Mouse (Mus musculus) urinary bladder, postnatal 25 days (tissue): ENCODE measurements at regions not wholly inside any gene's neighbourhood (a gene's known extent, or its start where the extent isn't known, plus 50 kb on each side); places are given as distances from the start of the nearest gene placed in this dataset.

Experiments
- DNase-seq: peaks from one replicate; pipeline ENCODE4 v3.0.0; 2022; ENCODE audit warnings: low spot score

DNA sequence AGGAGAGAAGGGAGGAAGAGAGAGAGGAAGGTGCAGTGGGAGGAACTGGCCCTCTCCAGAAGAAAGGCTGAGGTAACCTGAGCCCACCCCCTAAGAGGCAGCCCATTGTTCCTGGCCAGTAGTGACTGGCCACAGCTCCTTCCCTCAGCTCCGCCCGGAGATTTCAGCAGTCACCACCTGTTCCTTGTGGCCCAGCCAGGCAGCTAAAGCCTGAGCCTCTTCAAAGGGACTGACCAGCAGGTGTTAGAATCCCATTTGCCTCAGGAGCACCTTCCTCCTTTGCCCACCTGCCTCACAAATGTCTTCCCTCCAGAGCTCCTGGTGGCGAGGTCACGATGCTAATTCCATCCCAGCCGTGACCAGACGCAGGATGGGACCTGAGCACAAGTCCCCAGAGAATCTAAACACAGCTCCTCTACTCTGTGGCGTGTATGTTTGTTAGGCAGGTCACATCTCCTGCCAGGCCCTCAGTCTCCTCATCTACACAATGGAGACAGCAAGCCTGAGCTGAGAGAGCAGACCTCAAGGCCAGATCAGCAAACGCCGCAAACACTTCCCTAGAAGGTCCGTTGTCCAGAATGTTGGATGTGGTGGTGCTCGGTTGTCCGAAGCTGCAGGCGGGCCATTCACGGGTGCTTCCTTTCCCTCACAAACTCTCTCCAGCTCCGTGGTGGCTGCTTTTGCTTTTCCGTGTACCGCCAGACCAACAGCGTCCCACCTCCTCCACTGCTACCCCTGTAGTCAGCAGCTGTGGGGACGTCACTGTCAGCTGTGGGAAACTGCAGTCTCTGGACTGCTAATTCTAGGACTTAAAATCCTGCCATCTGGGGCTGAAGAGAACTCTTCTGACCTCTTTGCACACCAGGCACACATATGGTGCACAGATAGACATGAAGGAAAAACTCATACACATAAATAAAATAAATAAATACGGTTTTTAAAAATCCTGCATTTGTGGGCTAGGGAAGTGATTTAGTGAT lies 145.8 kb upstream of the Rad23b start:
- no peak for DNase-seq

DNA sequence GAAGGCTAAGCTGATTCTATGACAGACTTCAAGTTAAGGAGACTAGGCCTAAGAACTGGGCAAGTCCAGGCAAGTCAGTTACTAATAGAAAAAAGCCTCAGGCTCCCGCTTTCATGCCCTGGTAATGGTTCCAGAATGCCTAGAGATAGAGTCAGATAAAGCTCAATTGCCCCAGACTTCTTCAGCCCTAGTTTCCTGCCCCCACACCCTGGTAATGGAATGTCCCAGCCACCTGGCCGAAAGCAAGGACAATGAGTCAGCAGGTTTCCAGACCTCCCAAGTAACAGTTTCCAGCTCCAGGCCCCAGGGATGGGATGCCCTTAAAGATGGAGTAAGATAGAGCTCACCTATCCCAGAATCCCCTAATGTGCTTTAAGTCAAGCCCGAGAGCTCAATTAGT lies 143.6 kb upstream of the Rad23b start:
- DNase-seq = no peak

DNA sequence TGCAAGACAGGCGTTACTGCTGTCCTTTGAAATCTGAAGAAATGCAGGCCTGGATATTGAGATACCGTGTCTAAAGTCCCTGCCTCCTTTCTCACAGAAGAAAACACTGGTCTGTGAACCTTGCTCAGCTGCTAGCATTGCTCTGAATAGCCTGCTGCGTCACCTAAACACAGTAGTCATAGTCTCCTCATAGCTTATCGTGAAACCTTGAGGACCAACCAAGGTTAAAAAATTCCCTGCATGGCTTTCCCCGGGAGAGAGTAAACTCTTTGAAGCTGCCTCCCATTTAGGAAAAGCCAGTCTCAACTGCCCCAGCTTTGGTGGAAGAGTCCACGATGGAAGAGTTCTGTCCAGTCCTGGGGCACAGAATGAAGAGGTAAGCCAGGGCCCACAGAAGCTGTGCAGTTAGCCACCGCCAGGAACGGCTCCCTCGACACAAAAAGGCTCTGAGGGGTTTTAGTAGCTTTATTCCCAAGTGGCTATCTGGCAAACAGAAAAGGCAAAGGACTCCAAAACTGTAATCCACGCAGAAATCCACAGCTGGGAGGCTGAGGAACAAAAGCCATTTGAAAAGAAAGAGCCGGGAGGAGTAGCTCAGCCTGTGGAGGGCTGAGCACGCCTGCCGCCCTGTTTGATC lies 142.0 kb upstream of the Rad23b start:
- DNase-seq = no peak

DNA sequence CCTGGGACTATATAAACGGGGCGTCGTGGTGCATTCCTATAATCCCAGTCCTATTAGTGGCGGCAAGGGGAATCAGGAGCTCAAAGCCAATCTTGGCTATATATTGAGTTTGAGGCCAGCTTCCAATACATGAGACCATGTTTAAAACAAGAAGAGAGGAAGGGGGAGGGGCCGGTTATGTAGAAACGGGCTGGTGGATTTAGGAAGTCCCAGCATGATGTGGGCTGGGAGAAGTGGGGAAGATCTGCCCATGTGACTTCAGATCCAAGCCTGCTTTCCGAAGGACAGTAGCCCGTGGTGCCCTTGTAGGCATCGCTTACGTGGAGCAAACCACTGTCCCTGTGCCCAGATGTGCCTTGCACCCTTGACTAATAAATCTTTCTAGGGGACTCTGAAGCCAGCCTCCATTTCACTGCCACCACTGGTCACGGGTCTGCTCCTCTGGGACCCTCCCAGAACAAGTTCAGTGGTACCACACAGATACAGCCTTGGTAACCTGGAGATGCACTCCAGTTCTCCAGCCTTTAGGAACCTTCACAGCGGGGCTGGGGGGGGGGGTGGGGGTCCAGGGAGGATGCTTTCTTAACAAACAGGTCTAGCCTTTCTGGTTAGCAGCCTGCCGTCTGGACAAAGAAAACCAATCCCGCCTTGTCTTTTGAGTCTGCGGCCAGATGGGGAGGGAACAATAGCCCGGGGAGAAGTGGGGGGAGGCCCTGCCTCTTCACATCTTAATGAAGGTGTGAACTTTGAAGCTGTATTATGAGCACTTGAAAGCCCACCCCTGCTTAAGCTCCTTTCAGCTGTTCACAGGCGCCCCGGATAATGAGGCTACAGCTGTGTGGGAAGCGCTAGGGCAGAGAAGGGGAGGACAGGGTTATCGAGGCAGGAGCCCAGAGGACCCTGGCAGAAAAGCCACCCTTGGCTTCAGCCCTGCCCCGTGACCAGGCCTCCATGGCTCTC lies 141.2 kb upstream of the Rad23b start:
- no peak for DNase-seq

DNA sequence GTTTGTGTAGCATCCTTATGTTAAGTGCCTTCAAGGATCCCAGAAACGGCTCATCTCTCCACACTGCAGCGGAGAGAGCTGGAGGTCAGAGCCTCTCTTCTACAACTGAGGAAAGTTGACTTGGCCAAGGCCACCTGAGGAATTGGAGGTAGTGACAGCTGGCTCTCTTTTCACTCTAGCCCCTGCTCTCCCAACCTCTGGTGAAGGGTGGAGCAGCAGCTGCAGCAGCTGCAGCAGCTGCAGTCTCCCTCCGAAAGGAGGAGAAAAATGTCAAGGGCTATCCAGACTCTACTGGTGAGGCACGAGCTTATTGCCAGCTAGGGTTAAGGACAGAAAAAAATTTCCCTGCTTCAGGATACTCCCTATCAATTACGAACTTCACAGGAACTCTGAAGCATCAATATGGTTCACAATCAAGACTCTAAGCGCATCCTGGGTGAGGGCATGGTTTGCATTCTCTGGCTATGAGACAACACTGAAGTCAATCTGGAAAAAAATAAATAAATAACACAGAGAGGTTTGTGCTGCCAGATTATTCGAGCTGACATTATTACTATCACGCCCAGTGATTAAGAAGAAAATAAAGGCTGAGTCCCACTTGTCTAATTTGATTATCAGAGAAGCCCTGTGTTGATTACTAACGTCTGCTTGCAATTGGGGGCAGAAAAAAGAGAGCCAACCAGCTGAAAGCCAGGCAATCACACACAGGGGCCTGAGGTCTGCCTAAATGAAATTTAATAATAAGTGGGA lies 134.2 kb upstream of the Rad23b start:
- DNase-seq = no peak

DNA sequence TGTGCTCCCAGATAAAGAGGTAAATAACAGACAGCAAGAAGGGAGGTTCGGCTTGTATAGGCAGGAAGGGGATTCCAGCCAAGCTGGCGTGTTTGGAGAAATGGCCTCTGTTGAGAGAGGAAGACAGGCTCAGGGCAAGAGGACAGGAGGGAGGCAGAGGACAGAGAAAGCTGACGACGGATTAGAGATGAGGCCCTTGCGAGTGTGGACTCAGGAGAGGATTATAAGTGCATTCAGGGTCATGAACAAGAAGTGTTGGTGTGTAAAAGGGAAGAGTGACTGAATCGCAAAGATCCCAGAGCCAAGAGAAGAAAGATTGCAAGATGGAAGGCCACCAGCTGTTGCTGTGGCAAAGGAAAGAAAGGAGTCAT lies 133.7 kb upstream of the Rad23b start:
- no peak for DNase-seq

DNA sequence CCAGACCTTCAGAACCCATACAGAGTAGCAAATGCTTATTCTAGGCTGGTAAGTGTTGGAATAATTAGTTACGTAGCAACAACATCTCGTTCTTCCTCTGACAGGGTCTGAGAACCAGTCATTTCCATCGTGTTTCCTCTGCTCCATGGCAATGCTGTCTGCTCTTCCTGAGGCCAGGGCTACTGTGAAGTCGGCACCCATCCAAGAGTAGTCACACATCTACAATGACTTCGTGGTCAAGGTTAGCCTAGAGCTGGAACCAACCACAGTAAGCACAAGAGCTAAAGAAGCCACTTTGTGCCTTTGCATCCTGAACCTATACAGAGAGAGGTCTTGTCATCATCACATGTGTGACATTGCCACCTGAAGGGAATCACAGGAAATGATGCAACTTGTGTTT lies 124.1 kb upstream of the Rad23b start:
- no peak for DNase-seq

DNA sequence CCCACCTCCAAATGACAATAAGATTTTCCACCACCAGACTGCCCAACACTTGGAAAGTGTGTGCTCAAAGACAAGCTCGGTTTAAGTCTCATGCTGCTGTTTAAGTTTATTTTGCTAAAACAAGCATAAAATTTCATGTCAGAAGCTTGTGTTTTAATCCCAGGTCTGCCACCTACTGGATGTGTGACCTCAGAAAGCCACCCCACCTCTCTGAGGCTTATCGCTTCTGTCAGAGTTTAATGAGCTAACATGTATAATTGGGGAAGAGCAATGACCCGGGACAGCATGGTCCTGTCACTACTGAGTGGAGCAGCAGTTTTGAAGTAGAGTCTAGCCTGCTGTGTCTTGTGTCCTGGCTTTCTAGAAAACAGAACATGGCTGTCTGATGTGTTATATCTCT lies 122.4 kb upstream of the Rad23b start:
- no peak for DNase-seq

DNA sequence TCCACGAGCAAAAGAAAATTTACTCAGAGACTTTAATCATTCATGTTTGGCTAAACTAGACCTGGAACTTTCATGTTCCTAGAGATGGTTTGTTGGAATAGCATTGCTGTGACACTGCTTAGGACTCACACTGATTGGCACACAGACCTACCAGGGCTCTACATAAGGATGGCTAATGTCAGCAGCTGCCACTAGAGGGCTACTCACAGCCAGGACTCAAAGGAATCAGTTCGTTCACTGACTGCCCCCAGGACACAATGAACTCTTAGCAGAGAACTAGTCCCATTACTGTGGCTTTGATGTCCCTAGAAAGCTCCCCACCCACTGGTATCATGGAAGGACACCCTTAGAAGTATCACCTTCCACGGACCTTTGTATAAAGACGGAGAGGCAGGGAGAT lies 118.3 kb upstream of the Rad23b start:
- DNase-seq = no peak

DNA sequence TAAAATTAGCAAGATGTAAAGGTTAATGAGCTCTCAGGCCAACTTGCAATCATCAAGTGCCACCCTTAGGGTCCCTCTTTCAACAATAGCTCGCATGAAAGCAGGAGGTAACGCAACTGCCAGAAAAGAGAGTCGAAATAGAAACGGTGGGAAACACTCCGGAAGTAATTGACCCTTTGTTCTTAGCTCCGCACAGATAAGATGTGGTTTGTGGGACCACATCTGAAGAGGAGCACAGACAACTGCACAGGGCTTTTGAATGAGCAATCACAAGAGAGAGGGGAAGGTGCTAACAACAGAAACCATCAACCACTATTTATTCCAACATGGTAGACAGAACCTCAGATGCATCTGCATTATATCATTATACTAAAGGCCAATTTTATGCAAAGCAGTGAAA lies 112.0 kb upstream of the Rad23b start:
- no peak for DNase-seq

DNA sequence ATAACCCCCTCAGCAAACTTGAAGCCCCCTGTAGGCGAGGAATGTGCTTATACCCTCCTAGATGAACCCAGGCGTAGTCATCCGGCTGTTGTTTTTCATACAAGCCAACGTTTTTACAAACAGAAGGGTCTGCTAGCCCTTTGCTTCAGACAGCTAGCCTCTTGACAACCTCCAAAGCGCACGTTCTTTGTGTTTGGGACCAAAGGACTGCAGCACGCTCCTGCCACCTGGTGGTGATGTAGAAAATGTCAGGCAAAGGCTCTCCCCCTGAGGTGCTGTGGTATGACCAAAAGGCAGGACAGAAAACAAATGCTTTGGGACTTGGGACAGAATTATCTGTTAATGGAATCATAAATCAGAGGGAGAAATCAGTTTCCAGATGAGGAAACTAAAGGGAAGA lies 109.4 kb upstream of the Rad23b start:
- peak; percentile 75 for DNase-seq

DNA sequence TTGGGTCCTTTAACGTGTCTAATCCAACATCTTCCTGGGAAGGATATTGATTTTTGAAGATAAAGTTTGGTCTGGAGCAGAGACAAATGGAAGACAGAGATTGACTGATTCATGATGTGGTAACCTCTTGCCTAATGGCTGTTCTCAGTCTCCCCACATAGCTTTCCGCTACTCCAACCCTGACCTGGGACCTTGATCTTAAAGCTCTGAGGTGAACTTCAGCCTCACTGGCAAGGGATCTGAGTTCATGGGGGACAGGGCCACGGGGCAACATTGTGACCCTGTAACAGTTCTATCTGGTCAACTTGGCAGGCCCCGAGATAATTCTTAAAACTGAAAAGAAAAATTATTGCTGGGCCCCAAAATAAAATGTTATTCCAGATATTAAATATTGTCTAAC lies 107.5 kb upstream of the Rad23b start:
- DNase-seq = no peak

DNA sequence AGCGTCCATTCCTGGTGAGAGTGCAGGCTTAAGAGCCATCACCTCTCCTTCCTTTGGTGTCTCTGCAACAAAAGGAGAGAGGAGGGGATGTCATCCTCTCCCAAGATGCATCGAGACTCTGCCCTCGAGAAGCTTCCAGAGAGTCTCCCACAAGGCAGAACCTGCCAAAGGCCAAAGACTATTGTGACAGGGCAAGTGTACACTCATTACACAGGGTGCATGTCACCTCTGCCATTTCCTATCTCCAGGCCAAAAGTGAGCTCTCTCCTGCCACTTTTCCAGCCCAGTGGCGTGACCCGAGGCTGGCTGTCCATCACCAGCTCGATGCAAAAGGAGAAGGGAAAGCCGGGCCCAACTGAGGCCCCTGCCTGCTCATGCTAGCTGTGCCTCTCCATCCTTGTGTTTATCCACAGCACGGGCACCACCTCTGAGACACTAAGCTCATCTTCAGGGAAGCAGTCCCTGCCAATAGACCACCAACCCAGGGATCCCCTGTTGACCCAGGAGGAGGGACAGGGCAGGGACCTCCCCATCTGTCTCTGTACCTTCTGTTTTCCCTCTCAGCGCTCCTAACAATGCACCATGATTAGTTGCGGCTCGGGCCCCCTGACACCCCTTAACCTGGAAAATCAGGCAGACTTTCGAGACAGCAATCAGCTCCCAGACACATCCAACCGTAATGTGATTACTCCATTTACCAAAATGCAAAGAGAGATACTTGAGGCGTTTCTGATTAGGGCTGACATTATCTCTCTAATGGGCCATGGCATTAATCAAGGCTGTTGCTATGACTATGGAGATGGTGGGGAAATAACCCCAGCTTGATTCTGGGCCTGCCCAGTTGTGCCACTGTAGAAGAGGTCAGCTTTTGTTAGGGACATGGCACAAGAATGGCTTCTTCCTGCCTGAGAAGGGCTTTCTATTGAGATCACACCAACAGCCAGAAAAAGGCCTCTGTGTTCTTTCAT lies 106.5 kb upstream of the Rad23b start:
- DNase-seq = no peak

DNA sequence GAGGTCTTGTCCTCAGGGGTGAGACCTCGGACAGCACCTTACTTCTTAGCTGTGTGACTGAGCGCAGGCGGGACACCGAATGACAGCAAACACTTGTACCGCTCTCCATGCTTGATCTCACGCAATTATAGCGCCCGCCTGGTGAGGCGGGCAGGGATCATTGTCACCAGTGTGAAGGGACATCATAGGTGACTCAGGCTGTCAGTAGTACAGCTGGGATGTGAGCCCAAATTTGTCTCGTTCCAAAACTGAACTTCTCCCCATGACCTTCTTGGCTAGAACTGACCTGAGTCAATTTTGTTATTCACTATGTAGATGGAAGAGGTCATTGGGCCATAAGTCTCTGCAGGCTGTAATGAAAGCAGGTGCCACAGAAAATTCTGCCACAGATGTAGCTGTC lies 104.1 kb upstream of the Rad23b start:
- DNase-seq = no peak

DNA sequence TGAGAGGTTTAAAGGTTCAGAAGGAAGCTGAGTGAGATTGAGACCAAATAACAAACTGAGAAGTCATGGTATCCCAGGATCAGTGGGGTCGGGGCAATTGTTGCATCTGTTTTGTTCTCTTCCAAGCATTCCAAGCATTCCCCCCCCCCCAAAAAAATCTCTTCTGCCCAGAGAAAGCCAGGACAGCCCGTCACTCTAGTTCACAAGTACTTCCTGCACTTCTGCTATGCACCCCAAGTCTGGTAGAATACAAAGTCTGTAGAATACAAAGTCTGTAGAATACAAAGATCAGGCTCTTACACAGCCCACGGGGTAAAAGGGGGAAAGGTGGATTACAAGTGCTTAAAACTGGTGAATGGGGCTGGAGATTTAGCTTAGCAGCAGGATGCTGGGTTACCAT lies 99.5 kb upstream of the Rad23b start:
- no peak for DNase-seq

DNA sequence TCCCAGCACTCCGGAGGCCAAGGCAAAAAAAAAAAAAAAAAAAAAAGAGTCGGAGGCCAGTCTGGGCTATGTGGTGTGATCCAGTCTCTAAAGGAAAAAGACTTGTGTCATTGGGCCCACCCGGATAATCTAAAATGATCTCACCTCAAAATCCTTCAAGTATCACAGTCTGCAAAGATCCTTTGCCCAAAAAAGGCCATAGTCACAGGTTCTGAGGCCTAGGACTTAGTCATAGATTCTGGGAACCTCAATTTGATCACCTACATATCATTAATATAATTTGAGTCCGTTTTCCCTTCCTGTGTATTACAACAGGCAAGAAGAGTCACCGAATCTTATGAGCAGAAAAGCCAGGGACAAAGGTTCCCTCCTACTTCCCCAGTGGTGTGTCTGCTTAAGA lies 98.3 kb upstream of the Rad23b start:
- DNase-seq = no peak

DNA sequence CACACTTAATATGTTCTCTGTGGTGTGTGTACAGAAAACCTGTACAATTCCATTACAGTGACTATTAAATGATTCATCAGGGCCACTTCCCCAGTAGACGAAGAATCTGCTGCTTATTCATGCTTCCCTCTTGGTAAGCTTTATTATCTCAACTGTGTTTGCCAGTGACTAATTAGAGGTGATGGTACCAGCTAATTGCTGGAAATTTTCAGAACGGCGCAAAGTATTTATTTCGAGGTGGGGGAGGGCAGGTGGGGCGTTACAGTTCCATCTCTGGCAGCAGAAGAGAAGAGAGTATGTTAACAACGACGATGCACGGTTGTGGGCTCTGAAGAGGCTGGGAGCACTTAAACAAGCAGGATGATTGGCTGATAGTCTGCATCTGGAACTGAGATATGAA lies 96.1 kb upstream of the Rad23b start:
- no peak for DNase-seq

DNA sequence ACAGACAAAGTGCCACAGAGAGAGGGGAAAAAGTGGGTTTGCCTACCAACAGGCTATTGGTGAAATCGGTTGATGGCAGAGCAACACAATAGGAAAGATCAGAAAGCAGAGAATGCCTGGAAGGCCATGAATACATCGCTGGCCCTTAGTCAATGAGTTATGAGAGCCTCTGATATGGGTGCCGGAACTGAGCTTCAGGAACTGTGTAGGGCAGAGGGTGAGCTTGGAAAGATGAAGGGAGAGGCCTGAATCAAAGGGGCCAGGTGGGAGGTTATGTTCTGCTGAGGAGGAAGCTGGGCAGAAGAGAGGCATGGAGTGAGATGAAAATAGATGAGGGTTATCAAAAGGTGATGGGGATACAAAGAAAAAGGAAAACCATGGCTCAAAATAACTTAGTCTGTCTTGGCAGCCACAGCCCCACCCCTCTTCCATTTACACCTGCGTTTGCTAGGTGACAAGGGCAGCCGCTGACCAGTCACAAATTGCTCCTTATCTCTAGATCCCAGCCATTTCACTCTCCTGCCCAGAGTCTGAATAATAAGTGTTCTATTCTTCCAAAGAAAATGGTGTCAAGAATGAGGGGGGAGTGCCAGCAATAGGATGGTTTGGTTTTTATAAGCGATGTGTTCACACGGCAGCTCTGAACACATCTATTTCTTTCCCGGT lies 77.7 kb upstream of the Rad23b start:
- DNase-seq = no peak

DNA sequence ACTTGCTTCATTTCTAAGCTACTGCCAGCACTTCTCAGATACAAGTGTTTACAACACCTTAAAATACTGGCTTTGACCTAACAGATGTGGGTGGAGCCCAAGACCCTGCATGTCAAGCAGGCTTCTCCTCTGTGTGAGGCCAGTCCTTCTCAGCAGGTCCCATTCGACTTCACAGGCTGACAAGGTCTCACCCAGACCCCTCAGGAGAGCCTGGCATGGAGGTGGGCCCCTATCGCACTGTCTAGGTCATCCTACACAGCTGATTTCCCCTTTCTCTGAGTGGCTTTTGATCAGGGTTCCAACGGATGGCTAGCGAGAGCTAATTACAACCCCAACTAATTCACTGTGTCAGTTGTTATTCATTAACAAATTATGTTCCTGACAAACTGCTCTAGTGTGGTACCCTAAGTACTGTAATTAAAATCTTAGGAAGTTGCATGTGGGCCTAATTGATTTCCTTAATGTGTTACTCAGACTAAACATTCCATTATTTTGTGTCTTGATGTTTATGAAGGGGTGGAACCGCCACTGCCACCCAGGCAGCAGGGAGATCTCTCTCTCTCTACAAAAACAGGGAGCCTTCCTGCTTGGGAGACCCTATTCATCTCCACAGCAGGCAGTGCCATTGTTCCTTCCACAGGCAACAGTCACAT lies 73.4 kb upstream of the Rad23b start:
- no peak for DNase-seq
